Mouse (Mus musculus) hematopoietic stem cell, adult 5-6 weeks (primary cell): Measurements from ENCODE around the gene Ctxn2. TPM values are rescaled to one million over a fixed set of nuclear protein-coding genes. Genes with fewer than 3 reads are reported as not detected.
"Not testable (repeated sequence)": the region's sequence is repeated elsewhere in the genome, so short reads cannot be mapped to it uniquely, and the experiment has no call there.

Experiments
- ATAC-seq, 2 experiments: fragments of 125-278 bp in 1 of 2; replicated peaks in 1 of 2; 2 replicates each; pipeline ENCODE4 v1.8.0; 2016 to 2017; ENCODE audit warnings: inconsistent platforms in 2 of 2, mild to moderate bottlenecking in 2 of 2, moderate number of reproducible peaks in 2 of 2, low read depth in 1 of 2, moderate TSS enrichment in 1 of 2; ENCODE audit not compliant: low FRiP score in 2 of 2, poor library complexity in 2 of 2, severe bottlenecking in 2 of 2, insufficient read depth in 1 of 2, low TSS enrichment in 1 of 2
- total RNA-seq: library from RNA; stranded (forward); fragments of 172-1452, 232-1000 nt; gene quantifications from 2 replicates; pipeline ENCODE4 v1.2.3, GENCODE M21; 2017

Ctxn2 gene
- total RNA-seq = not detected in 2 replicates

- peak; percentile 93 to 94 for ATAC-seq
These were observed at the start of gene Ctxn2 for GRCm38 (mm10) chr2:125135903-125136811. Gene Ctxn2 (plus strand): TSS chr2:125136692.

GRCm38 (mm10) chr2:125088757-125089156 lies 47.7 kb upstream of the Ctxn2 start:
- ATAC-seq = no peak

DNA sequence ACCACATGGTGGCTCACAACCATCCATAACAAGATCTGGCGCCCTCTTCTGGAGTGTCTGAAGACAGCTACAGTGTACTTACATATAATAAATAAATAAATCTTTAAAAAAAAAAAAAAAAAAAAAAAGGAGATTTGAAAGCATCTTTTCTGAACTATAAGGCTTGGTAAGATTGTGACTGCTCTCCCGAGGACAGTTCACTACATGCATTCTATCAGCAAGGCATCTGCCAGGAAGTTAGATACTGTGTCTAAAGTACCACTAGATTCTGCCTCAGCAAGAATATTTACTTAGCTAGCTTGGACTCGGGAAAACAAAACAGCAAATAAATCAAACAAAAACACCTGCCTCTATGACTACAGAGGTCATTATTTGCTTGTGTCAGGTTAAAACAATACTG lies 44.4 kb upstream of the Ctxn2 start:
- not testable (repeated sequence) for ATAC-seq

DNA sequence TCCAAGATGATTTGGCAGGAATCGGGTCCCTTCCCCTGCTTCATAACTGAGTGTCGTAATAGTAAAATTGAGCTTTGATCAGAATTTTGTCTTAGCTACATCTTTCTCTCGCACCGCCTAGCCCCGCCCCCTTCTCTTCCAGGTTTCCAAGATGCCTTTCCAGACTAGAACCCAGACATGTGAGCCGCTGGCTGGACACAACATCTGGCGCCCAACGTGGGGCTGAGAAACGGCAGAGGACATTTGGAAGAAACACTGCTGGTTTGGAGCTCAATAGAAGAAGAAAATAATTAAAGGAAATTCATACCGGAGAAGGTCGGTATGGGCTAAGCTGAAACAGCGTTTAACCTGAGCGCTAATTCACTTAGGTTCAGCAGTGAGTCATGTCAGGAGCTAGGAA lies 32.0 kb upstream of the Ctxn2 start:
- not testable (repeated sequence) for ATAC-seq

DNA sequence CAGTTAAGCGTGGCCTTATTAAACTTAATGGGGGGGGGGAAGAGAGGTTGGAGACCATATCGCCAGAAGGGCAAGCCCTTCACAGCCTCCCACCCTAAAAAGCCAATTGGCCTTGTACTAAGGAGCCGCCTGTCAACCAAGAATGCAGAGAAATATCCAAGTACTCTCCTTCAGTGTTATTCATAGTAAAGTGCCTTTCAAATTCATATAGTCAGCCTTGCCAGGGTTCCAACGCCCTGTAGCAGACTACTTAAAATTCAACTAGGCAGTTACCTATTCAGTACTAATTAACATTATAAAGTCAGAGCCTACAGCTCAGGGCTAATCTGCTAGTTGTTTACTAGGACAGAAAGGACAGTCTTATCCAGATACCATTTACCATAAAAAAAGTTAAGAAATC lies 30.0 kb upstream of the Ctxn2 start:
- not testable (repeated sequence) for ATAC-seq

DNA sequence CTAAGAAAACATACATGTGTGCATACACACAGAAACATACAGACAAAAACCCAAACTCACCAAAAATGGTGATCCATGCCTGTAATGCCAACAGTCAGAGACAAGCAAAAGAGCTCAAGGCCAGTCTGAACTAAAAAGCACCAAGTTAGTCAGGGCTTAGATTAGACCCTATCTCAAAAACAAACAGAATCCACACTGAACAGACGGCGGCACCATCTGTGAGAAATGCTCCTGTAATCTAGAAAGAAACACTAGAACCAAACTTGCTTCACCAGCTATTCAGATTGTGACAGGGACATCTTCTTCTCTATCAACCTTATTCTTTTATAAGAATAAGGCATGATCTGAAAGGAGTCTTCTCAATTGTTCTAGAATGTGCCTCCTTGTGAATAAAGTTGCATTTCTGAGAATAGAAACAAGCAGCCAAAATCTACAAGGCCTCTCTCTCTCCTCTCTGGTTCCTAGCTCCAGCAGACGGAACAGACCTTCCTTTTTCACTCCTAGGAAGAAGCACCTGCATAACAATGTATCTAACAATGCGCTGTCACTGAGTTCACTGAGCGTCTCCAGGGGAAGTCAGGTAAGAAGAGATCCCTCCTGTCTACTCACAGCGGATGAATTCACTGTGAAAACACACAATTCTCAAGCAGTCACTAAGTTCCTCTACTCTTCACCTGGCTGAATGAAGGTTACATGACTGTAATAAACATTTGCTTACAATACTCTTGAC lies 16.9 kb upstream of the Ctxn2 start:
- ATAC-seq = no peak

DNA sequence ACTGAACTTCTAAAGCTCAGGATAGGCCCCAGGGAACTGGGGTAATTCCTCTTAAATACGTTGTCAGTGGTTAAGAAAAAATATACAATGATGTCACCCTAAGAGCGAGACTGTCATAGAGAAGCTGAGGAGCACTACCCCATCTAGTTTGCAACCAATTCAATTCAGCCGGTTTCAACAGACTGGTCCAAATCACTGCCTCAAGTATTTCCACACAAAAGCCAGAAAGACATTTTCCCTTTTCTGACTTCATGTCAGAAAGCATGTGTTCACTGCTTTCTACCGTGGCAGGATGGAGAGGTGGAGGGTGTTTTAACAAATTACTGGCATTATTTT lies 14.2 kb upstream of the Ctxn2 start:
- ATAC-seq = no peak

DNA sequence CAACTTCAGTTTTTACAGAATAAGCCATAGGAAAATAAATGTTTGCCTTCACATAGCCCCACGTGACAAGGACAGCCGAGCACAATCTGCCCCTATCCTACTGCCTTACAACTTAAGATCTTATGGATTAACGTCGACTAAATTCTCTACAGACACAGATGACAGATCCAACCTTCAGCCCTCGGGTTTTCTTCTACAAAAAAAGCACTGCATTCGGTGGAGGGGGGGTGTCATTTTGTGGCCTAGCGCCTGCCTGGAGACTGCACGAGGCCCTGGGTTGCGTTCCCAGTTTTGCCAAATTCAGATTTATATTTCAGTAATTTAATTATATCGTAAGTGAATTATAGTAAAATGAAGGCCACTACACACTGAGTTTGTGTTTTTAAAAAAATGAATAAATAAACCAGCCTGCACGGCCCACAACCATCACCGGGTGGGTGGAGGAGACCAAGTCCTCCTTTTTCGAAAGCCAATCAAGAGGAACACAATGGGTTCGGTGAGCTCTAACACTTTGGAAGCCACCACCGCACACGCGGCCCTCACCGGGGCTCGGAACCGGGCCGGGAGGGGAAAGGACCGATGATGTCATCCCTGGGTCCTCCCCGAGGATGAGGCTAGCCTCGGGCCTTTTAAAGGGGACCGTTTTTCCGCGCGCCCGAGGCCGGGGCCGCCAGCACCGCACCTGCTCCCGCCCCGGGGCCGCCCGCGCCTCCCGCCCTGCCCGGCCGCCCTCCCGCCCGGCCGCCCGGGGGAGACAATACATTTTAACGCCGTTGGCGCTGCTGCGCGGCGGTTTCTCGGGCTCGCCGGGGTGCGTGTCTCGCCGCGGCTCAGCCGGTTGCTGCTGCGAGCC lies 13.6 kb upstream of the Ctxn2 start:
- ATAC-seq = peak; percentile 18 to 52; a peak in 3 of 4 replicates

DNA sequence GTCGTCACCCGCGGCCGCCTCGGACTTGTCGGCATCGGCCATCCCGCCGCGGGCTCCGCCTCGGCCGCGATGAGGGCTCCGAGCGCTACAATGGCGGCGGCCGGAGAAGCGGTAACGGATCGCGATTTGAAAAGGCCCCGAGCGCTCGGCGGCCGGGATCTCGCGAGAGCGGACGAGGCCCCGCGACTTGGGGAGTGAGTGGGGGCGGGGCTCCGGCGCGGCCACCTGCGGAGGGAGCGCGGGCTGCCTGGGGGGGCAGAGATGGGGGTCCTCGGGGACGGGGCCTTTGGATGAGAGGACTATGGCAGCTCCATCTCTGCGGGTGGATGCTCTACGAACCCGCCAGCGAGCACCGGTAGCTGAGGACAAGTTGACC lies 13.0 kb upstream of the Ctxn2 start, which contains the start of gene Myef2:
Myef2 (minus strand) TSS at position 185 of the 376 bp plus-strand sequence.
- ATAC-seq = peak; percentile 73 to 84

DNA sequence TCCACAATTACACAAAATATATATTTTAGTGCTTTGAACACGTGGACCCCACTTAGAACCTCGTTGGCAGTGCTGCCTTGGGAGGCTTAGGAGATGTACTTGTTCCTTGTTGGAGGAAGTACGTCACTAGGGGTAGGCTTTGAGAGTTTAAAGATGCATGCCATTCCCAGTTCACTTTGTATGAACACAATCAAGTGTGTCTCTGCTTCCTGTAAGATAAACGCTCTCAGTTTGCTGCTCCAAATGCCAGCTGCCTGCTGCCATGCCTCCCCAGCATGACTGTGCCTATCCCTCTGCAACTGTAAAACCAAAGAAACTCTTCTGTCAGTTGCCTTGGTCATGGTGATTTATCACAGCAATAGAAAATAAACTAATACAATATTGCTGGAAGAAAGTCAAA lies 10.7 kb upstream of the Ctxn2 start:
- ATAC-seq = no peak

DNA sequence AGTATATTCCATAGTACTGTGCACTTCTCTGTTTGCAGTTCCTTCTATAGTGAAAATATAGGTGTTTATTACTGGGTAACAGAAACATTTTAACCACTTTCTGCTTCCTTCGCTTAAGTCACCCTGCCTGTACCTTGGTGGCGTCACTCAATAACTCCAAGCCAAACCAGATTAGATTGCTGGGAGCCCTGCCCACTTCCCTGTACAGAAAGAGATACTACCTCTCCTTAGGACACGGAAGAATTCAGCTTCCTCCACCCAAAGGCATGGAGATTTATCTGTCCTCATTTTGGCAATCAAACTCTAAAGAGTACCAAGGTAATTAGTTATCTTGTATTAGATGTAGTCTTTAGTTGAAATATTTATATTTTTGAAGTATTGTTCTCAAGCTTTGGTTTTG lies 9.7 kb upstream of the Ctxn2 start:
- ATAC-seq = no peak

- no peak for ATAC-seq
These were observed 2.4 kb upstream of the Ctxn2 start for GRCm38 (mm10) chr2:125134113-125134512.

GRCm38 (mm10) chr2:125136846-125137245 lies 354 bp downstream of the Ctxn2 start:
- no peak for ATAC-seq

DNA sequence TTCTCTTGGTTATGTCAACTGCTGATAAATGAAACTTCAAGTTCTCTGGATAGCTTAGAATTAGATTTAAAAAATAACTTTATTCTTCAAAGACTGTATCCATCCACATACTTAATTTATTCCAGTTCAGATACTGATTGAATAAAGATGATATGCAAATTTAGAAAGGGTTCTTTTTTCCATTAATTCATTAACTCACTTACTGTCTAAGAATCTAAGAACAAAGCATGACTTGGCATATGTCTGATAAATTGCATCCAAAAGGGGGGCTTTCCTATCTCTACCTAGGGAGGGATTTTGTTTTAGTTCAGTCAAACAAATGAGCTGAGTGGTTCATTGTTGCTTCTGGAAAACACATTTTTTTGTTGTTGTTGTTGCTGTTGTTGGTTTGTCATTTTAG lies 5.8 kb downstream of the Ctxn2 start:
- ATAC-seq = no peak

DNA sequence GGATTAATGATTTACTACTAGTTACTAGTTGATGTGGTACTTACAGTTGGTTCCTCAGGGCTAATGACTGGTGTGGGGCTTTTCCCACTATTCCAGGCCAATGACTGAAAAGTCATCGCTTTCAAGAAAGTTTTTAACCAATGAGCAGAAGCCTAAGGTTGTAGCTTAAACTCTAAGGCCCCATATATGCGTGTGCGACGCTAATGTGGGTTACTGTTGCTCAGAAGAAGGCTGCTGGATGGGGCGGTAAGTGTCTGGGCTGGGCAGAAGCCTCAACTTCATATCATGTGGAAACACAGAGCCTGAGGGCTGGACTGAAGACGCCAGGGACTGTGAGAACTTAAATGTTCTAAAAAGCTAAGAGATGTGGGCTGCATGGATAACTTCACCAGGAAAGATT lies 15.9 kb downstream of the Ctxn2 start, which contains the start of gene Slc12a1:
Slc12a1 (plus strand) TSS at position 118 of the 400 bp plus-strand sequence.
- ATAC-seq = no peak

GRCm38 (mm10) chr2:125154294-125154693 lies 17.8 kb downstream of the Ctxn2 start:
- ATAC-seq = no peak

DNA sequence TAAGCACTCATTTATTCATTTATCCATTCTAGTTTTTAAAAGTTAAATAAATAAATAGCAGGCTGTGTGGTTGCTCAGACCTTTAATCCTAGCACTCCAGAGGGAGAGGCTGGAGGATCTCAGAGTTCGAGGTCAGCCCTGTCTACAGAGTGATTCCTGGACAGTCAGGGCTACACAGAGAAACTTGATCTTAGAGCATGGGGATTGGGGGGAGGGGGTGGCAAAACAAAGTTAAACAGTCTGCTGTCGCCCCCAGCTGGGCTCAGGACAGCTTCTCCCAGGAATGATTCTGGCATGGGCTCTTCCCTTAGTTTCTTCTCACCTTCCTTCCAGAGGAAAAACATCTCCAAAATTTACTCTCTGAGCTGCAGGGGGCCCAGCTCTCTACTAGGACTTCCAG lies 19.0 kb downstream of the Ctxn2 start:
- no peak for ATAC-seq
